Mouse (Mus musculus): ENCODE measurements at regions not wholly inside any gene's neighbourhood (a gene's known extent, or its start where the extent isn't known, plus 50 kb on each side); places are given as distances from the start of the nearest gene placed in this dataset.

DNA sequence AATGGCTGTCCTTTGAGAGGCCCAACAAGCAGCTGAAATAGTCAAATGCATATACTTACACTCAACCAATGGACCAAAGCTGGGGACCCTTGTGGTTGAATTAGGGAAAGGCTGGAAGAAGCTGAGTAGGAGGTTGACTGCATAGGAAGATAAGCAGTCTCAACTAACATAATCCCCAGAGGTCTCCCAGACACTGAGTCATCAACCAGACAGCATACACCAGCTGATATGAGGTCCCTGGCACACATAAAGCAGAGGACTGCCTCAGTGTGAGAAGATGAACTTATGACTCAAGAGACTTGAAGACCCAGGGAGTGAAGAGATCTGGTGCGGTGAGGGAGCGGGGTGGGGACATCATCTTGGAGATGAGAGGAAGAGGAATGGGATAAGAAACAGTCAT, 863.8 kb downstream of the Nap1l3 start:
- ATAC-seq (replicated peaks; ENCODE audit: poor library complexity, severe bottlenecking): no peak

DNA sequence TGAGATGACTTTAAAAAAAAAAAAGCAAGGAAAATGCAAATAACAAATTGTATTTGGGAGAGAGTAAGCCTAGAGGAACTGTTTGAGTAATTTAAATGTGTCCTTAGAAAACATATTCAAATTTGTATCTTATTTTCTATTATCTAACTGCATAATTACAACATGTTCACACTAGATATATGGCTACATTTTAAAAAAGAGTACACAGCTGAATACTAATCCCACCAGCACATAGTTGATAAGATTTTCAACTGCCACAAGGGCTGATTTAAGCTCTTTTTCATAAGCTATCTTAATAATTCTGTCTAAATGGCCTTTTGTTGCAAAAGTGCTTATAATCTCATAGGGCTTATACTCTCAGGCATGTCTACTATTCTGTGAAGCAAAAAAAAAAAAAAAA, 877.4 kb downstream of the Nap1l3 start:
- no peak for ATAC-seq (replicated peaks; ENCODE audit: poor library complexity, severe bottlenecking)

DNA sequence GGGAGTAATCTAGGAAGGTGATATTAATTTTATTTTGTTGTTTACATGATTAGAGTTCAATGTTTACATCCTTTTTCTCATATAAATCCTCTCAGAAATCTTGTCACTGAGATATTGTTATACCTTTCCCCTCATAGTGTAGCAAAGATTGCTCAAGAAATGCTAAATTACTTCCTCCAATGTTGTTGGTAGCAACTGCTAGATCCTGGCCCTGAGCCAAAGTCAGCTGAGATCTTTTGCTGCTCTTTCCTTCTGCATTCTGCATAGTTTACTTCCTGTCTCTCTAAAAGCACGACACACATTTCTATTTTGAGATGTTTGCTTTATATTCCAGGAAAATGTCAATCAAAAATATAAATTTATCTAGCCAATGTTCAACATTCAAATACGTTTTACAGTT, 899.5 kb downstream of the Nap1l3 start:
- ATAC-seq (replicated peaks; ENCODE audit: poor library complexity, severe bottlenecking): peak; percentile 98

DNA sequence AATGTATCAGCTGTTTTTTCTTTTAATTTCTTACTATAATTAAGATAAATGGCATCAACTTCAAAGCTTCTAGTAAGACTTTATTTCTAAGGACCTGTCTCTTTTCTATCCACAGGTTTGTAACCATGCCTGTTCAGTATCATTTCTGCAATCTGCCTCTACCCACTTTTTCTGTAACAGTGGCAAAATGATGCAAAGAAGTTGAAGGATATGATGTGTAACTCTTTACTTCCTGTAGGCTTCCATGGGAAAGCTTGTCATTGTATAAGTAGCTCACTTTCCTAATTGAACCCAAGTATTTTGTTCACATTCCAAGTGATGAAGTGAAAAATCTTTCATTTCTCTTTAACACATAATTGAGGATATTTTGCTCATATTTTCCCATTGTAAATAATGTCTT, 900.0 kb downstream of the Nap1l3 start:
- peak; percentile 74 for ATAC-seq (replicated peaks; ENCODE audit: poor library complexity, severe bottlenecking)

DNA sequence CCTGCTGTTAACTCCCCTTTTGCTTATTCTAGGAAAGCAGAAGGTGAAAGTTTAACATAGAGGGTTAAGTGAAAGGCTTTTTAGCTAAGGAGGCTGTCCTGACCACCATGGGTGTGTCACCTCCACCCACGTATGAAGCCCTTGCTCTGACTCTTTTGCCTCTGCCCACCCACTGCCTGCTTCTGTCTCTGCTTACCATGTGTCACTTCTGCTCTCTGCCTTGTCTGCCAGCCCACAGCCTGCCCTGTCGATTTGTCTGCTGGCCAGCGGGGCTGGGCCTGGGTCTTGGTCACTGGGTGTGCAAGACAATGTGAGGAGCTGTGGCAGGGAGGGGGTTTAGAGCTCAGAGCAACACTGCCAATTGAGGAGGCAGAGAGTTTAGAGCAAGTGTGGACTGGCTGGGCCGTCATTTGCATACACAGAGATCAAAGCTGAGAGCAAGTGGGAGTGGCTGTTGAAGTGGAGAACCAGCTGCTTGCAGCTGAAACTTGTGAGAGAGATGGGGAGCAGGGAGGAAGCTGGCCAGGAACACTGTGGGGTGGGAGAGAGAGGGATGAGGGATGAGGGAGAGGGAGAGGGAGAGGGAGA, 917.7 kb downstream of the Nap1l3 start:
- ATAC-seq (replicated peaks; ENCODE audit: poor library complexity, severe bottlenecking): no peak

DNA sequence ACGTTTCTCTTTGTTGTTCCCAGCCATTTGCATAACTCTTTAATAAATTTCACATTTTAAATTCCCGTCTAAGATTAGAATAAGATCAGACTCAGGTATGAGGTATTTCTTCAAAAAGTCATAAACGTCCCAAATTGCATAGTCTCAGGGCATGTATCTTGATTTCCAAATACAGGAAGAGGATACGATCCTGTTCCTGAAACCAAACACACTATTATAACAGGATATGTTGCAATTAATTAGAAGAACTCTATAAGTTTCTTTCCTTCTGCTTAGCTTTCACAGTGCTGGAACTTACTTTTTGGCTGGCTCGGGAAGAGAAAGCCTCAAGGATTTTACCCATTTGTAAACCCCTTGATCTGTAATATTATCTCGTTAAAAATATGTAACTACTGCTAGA, 968.1 kb downstream of the Nap1l3 start:
- peak; percentile 61 for ATAC-seq (replicated peaks; ENCODE audit: poor library complexity, severe bottlenecking)

Data from granulocyte monocyte progenitor cell, adult 5-6 weeks (primary cell).